Mouse (Mus musculus) monocyte, adult 59 days (primary cell): ENCODE data around the gene Fnd3c2. TPM values are rescaled to one million over a fixed set of nuclear protein-coding genes. Genes with fewer than 3 reads are reported as not detected.

Source experiments
- total RNA-seq, 2 experiments: library from RNA; stranded (reverse); gene quantifications; one replicate each; pipeline ENCODE4 v1.2.4; 2023

Fnd3c2 gene
- total RNA-seq = not detected

DNA sequence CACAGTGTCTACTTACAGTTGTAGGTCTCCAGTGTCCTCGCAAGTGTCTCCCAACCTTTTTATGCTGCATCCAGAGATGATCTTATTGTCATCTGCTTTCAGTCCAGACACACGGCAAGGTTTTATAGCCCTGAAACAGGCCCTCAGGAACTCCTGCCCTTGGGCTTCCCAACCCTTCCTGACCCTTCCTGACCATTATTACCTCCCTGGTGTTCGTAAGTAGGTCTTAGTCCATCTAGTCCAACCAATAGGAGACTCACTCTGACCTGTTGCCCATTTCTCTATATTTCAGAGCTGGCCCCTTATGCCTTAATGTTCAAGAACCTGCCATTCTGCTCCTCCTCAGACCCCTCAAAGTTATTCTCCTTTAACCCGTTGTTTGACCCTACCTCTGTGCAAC, at the start of gene Fnd3c2:
Gene Fnd3c2 (minus strand): TSS at position 101 of the 400 bp plus-strand sequence.

GRCm38 (mm10) chrX:106221058-106221457, 34.1 kb downstream of the Fnd3c2 start, which contains the start of gene Taf9b:
Gene Taf9b, minus strand, starts transcription at chrX:106221158.

GRCm38 (mm10) chrX:106186713-106187649, 68.2 kb downstream of the Fnd3c2 start, which contains the start of gene Pgk1:
Gene Pgk1, plus strand, starts transcription at chrX:106187100.

Other genes starting within 250 kb of the Fnd3c2 start
- 10 to 100 TPM; 82.0 to 84.8 TPM for gene Magt1, start 243.5 kb downstream of the Fnd3c2 start, total RNA-seq
- gene Cox7b, start 239.7 kb downstream of the Fnd3c2 start, total RNA-seq = 100 to 1,000 TPM; 110 to 159 TPM
- gene Atp7a, start 228.1 kb downstream of the Fnd3c2 start, total RNA-seq = 10 to 100 TPM; 60.8 to 65.7 TPM
- gene Tlr13, start 112.2 kb downstream of the Fnd3c2 start, total RNA-seq = 100 to 1,000 TPM; 223 to 227 TPM
- 100 to 1,000 TPM; 135 to 143 TPM for gene Pgk1, start 68.3 kb downstream of the Fnd3c2 start, total RNA-seq
- 1 to 10 TPM; 3.0 to 3.5 TPM for gene Taf9b, start 34.2 kb downstream of the Fnd3c2 start, total RNA-seq
- gene Fndc3c1, start 230.0 kb upstream of the Fnd3c2 start, total RNA-seq = not detected